8 mouse cellular contexts compared by ENCODE assay signal in the genomic region with DNA sequence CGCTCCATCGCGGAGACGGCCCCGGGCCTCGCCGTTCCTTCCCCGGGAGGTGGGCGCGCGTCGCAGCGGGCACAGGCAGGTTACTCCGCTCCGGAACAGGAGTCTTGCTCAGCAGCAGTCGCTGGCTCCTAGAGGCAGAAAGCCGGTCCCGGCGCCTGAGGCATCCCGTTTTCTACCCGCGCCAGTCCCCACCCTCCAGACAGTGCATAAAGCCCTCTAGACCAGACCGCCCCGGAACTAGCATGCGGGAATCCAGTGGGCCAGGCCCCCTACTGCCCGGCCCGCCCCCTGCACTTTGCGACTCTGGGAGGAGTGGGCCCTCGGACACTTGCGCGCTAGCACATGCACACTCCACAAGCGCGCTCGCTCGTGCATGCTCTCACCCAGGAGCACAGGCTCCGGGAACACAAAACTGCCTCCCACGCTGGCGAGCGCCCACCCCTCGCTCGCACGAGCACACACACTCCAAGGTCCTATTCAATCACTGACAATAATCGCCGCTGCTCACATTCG. TPM values are rescaled to one million over a fixed set of nuclear protein-coding genes. Genes with fewer than 3 reads are reported as not detected.
DNase-seq lines count a peak whose midpoint lies in the region; ATAC-seq and TF ChIP-seq lines count a peak whose summit lies in the region.

Lrp2 (minus strand) TSS at position 180 of the 513 bp plus-strand sequence.

- no peaks in the 10 kb centered on the region for H3K79me2 ChIP-seq in liver, adult 2 months (ENCODE audit: control insufficient read depth, insufficient read depth, low read length)

- no peak for TF ChIP-seq POLR2A in liver, adult 2 months (IDR thresholded peaks at IDR 0.05; ENCODE audit: extremely low read depth, insufficient read depth, low read length)

- peaks cover 30% of the 10 kb centered on the region for H3K4me1 ChIP-seq in forebrain, embryonic 12.5 days
- H3K4me1 ChIP-seq in intestine, embryonic 15.5 days (replicated peaks), result peaks cover 18% of the 10 kb centered on the region
- H3K4me1 ChIP-seq in liver, adult 2 months (ENCODE audit: control insufficient read depth, insufficient read depth, low read length), result no peaks in the 10 kb centered on the region; the same call in 1 of the 2 replicates
- H3K4me1 ChIP-seq in midbrain, embryonic 15.5 days, result peaks cover 38% of the 10 kb centered on the region

- no peaks in the 10 kb centered on the region for H3K9me3 ChIP-seq in forebrain, embryonic 12.5 days
- H3K9me3 ChIP-seq in intestine, embryonic 15.5 days, result no peaks in the 10 kb centered on the region
- H3K9me3 ChIP-seq in midbrain, embryonic 15.5 days, result no peaks in the 10 kb centered on the region

- under 1% methylated on average over 45 of the region's 45 CpGs for WGBS in forebrain, embryonic 12.5 days
- WGBS in intestine, embryonic 15.5 days, result under 1% methylated on average over 45 of the region's 45 CpGs
- 2% methylated on average over 45 of the region's 45 CpGs for WGBS in liver, adult 2 months
- 0% methylated on average over 45 of the region's 45 CpGs for WGBS in midbrain, embryonic 15.5 days

- no peaks in the 10 kb centered on the region for H3K36me3 ChIP-seq in forebrain, embryonic 12.5 days (replicated peaks)
- H3K36me3 ChIP-seq in intestine, embryonic 15.5 days, result no peaks in the 10 kb centered on the region
- H3K36me3 ChIP-seq in liver, adult 2 months (ENCODE audit: control insufficient read depth, insufficient read depth, low read length), result no peaks in the 10 kb centered on the region
- H3K36me3 ChIP-seq in midbrain, embryonic 15.5 days (replicated peaks), result no peaks in the 10 kb centered on the region

- peak; percentile 21 to 35 for DNase-seq in cerebellum, postnatal 4 days (ENCODE audit: low spot score in 2 of 2)
- DNase-seq in cerebellum, adult 11 months, result no peak
- DNase-seq in ES-CJ7 (ENCODE audit: low read depth, low spot score), result peak; percentile 96
- DNase-seq in liver, adult 2 months (ENCODE audit: extremely low read depth, low read depth, low spot score), result no peak
- DNase-seq in yolk sac, embryonic 10.5 days (ENCODE audit: low spot score), result peak; percentile 92

- peaks cover 76% of the 10 kb centered on the region for H3K27me3 ChIP-seq in forebrain, embryonic 12.5 days
- H3K27me3 ChIP-seq in intestine, embryonic 15.5 days (replicated peaks), result peaks cover 41% of the 10 kb centered on the region
- peaks cover 25% of the 10 kb centered on the region for H3K27me3 ChIP-seq in liver, adult 2 months (ENCODE audit: control insufficient read depth, insufficient read depth, low read length)
- H3K27me3 ChIP-seq in midbrain, embryonic 15.5 days (replicated peaks), result peaks cover 40% of the 10 kb centered on the region

- ATAC-seq in forebrain, embryonic 12.5 days (ENCODE audit: low FRiP score), result peak; percentile 87
- peak; percentile 81 for ATAC-seq in intestine, embryonic 15.5 days
- ATAC-seq in midbrain, embryonic 15.5 days (replicated peaks), result peak; percentile 90

- H3K4me2 ChIP-seq in forebrain, embryonic 12.5 days, result peak within 1 kb of the TSS; percentile 95
- H3K4me2 ChIP-seq in intestine, embryonic 15.5 days (replicated peaks), result peak within 1 kb of the TSS; percentile 100
- peak within 1 kb of the TSS; percentile 99 for H3K4me2 ChIP-seq in midbrain, embryonic 15.5 days

- no peak for TF ChIP-seq CTCF in liver, adult 2 months (IDR thresholded peaks at IDR 0.05; ENCODE audit: low read depth, low read length)

- peak within 1 kb of the TSS; percentile 31; the same call in 1 of the 2 replicates for H3K27ac ChIP-seq in forebrain, embryonic 12.5 days
- no peak within 1 kb of the TSS for H3K27ac ChIP-seq in intestine, embryonic 15.5 days
- H3K27ac ChIP-seq in liver, adult 2 months (replicated peaks; ENCODE audit: insufficient read depth, low read depth, low read length), result no peak within 1 kb of the TSS
- peak within 1 kb of the TSS; percentile 36 for H3K27ac ChIP-seq in midbrain, embryonic 15.5 days

- H3K4me3 ChIP-seq in forebrain, embryonic 12.5 days (replicated peaks), result peak within 1 kb of the TSS; percentile 62
- peak within 1 kb of the TSS; percentile 62 for H3K4me3 ChIP-seq in intestine, embryonic 15.5 days (replicated peaks)
- peak within 1 kb of the TSS; percentile 21; the same call in 1 of the 2 replicates for H3K4me3 ChIP-seq in liver, adult 2 months (ENCODE audit: insufficient read depth, low read depth, low read length)
- H3K4me3 ChIP-seq in midbrain, embryonic 15.5 days, result peak within 1 kb of the TSS; percentile 63

- peak within 1 kb of the TSS; percentile 60 for H3K9ac ChIP-seq in forebrain, embryonic 12.5 days
- H3K9ac ChIP-seq in intestine, embryonic 15.5 days, result peak within 1 kb of the TSS; percentile 40
- H3K9ac ChIP-seq in liver, adult 2 months (ENCODE audit: low read depth, low read length), result no peak within 1 kb of the TSS
- peak within 1 kb of the TSS; percentile 49 for H3K9ac ChIP-seq in midbrain, embryonic 15.5 days

RNA-seq across cellular contexts. Expression of gene Lrp2, which starts in this region (rescaled TPM):
- polyA plus RNA-seq in forebrain, embryonic 12.5 days (2016; fragmentation: Nextera tagmentation; extraction: Ambion mirVana), result 1.5 and 1.8 TPM in 2 replicates
- 2.1 and 2.3 TPM in 2 replicates for polyA plus RNA-seq in intestine, embryonic 15.5 days (2015; fragmentation: Nextera tagmentation; extraction: Ambion mirVana)
- 0.09 and 0.20 TPM in 2 replicates for total RNA-seq in liver, adult 2 months (2014; rRNA removed)
- polyA plus RNA-seq in liver, adult 2 months (2012; rRNA removed), result 0.02 and 0.04 TPM in 2 replicates
- polyA plus RNA-seq in midbrain, embryonic 15.5 days (2015; fragmentation: Nextera tagmentation; extraction: Ambion mirVana), result 1.2 TPM in 2 replicates

Comparison
In these comparisons a context has a peak if more than half of its experiments do, and no peak if none do; other contexts are left out.
1. DNase-seq: peak in cerebellum, postnatal 4 days (2 of 2), ES-CJ7 (single experiment) and yolk sac, embryonic 10.5 days (single experiment); none in cerebellum, adult 11 months (single experiment) and liver, adult 2 months (single experiment).
2. H3K27ac ChIP-seq: peak in forebrain, embryonic 12.5 days (single experiment) and midbrain, embryonic 15.5 days (single experiment); none in intestine, embryonic 15.5 days (single experiment) and liver, adult 2 months (single experiment).
3. Peak in every context shown above with its lines, with median percentiles within 50 percentile points of each other: ATAC-seq, H3K4me2 ChIP-seq and H3K4me3 ChIP-seq.